In the genomic region with DNA sequence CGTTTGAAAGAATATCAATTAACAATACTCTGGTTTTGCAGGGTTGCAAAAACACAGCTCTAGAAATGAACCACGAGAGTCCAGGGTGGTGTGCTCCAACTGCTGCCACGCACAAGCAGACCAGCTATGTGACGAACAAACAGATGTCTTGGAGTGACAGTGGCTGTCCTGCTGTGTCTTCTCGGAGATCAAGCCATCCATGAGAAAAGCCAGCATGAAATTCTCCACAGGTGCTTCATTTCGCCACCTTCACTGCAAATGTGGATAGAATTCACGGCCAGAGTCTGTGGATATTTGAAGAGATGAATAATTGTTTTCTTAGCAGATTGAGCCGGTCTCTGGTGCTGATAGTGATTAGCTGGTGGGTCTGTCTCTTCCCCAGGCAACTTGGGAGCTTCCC, we compare ENCODE assay signal across 15 mouse cellular contexts.
"Had no signal": no experiment of that assay in that cellular context is flagged by ENCODE, and none has a peak within 500 bp of the region (broad histone marks: within the 10 kb centered on the region; RNA-seq: fewer than 3 reads in every experiment).

No protein-coding gene starts in this region.

- DNase-seq: retina, postnatal 1 day; right cerebral cortex, adult 18-20 months; right cerebral cortex, postnatal 14 days; right cerebral cortex, postnatal 25 days; right cerebral cortex, postnatal 4 days; spleen, adult 18-20 months; thymus, adult 18-20 months; thymus, adult 2 months; thymus, postnatal 14 days; thymus, postnatal 25 days; thymus, postnatal 36 days; thymus, postnatal 4 days had no signal

- H3K4me2 ChIP-seq: neural tube, embryonic 15.5 days; stomach, embryonic 15.5 days had no signal

- H3K27me3 ChIP-seq: neural tube, embryonic 15.5 days; stomach, embryonic 15.5 days had no signal

- H3K9me3 ChIP-seq: neural tube, embryonic 15.5 days; stomach, embryonic 15.5 days had no signal

- H3K27ac ChIP-seq: neural tube, embryonic 15.5 days; stomach, embryonic 15.5 days; stomach, postnatal 0 days had no signal

- H3K36me3 ChIP-seq: neural tube, embryonic 15.5 days; stomach, embryonic 15.5 days had no signal

- H3K4me3 ChIP-seq: neural tube, embryonic 15.5 days; stomach, embryonic 15.5 days had no signal

- H3K9ac ChIP-seq: neural tube, embryonic 15.5 days; stomach, embryonic 15.5 days had no signal
